Mouse (Mus musculus) MEL (cell line): ENCODE data around the gene Rpl38. TPM values are rescaled to one million over a fixed set of nuclear protein-coding genes. Genes with fewer than 3 reads are reported as not detected.

Experiments used
- DNase-seq: peaks from one replicate; pipeline ENCODE4 v3.0.0; 2011; ENCODE audit warnings: low read depth, low spot score
- H3K27ac ChIP-seq: 2 replicates; pipeline ENCODE4 v1.5.1; 2012; ENCODE audit warnings: low read depth, mild to moderate bottlenecking, control low read depth, low read length, moderate library complexity; ENCODE audit not compliant: control insufficient read depth
- H3K27me3 ChIP-seq, 2 experiments: fragments of 150-350 bp in 1 of 2; sonication (generic) in 1 of 2; 2 replicates each; pipeline ENCODE4 v1.6.1; 2012; ENCODE audit warnings: low read length in 2 of 2, mild to moderate bottlenecking in 2 of 2, improper control_type of control experiment in 1 of 2, moderate library complexity in 1 of 2; ENCODE audit not compliant: insufficient read depth in 2 of 2, control insufficient read depth in 1 of 2
- H3K36me3 ChIP-seq, 2 experiments: 2 replicates each; pipeline ENCODE4 v1.6.1; 2012 to 2014; ENCODE audit warnings: low read length in 2 of 2, improper control_type of control experiment in 1 of 2, inconsistent platforms in 1 of 2, mild to moderate bottlenecking in 1 of 2; ENCODE audit not compliant: insufficient read depth in 2 of 2, control insufficient read depth in 1 of 2
- H3K4me1 ChIP-seq, 2 experiments: fragments of 150-350 bp in 1 of 2; sonication (generic) in 1 of 2; 2 replicates each; pipeline ENCODE4 v1.6.1; 2012; ENCODE audit warnings: low read length in 2 of 2, improper control_type of control experiment in 1 of 2, mild to moderate bottlenecking in 1 of 2; ENCODE audit not compliant: insufficient read depth in 2 of 2, control insufficient read depth in 1 of 2
- H3K4me3 ChIP-seq, 2 experiments: fragments of 150-350 bp in 1 of 2; sonication (generic) in 1 of 2; 2 replicates each; pipeline ENCODE4 v1.5.1; 2012; ENCODE audit warnings: low read depth in 2 of 2, low read length in 2 of 2, mild to moderate bottlenecking in 2 of 2, moderate library complexity in 2 of 2, control low read depth in 1 of 2, improper control_type of control experiment in 1 of 2; ENCODE audit not compliant: control insufficient read depth in 1 of 2, insufficient read depth in 1 of 2
- H3K79me2 ChIP-seq: 2 replicates; pipeline ENCODE4 v1.6.1; 2012; ENCODE audit warnings: mild to moderate bottlenecking, low read length, moderate library complexity; ENCODE audit not compliant: control insufficient read depth, poor library complexity, insufficient read depth
- H3K9ac ChIP-seq: 2 replicates; pipeline ENCODE4 v1.6.1; 2012; ENCODE audit warnings: low read depth, mild to moderate bottlenecking, control low read depth, low read length, moderate library complexity; ENCODE audit not compliant: control insufficient read depth, poor library complexity, severe bottlenecking
- H3K9me3 ChIP-seq: fragments of 150-350 bp; sonication (generic); replicated peaks from 2 replicates; pipeline ENCODE4 v1.6.1; 2012; ENCODE audit warnings: mild to moderate bottlenecking, low read length, improper control_type of control experiment, moderate library complexity; ENCODE audit not compliant: insufficient read depth
- CHD1 ChIP-seq: IDR thresholded peaks from 2 replicates; pipeline ENCODE4 v1.6.1; 2012; ENCODE audit warnings: low read depth, mild to moderate bottlenecking, inconsistent platforms, low read length, improper control_type of control experiment
- CTCF ChIP-seq, 3 experiments: IDR thresholded peaks in 2 of 3; conservative IDR thresholded peaks in 1 of 3; 2 replicates each; pipeline ENCODE4 v1.5.1; 2011 to 2012; ENCODE audit warnings: low read length in 3 of 3, low read depth in 2 of 3, mild to moderate bottlenecking in 2 of 3, improper control_type of control experiment in 1 of 3, inconsistent platforms in 1 of 3, mixed read lengths in 1 of 3, moderate library complexity in 1 of 3; ENCODE audit not compliant: control insufficient read depth in 1 of 3, insufficient read depth in 1 of 3, poor library complexity in 1 of 3, severe bottlenecking in 1 of 3
- E2F4 ChIP-seq: IDR thresholded peaks from 2 replicates; pipeline ENCODE4 v1.6.1; 2011; ENCODE audit warnings: low read depth, low read length, improper control_type of control experiment, borderline replicate concordance
- ETS1 ChIP-seq: IDR thresholded peaks from 2 replicates; pipeline ENCODE4 v1.6.1; 2012; ENCODE audit warnings: low read depth, mild to moderate bottlenecking, inconsistent platforms, low read length, improper control_type of control experiment, moderate library complexity
- GATA1 ChIP-seq: IDR thresholded peaks from 2 replicates; pipeline ENCODE4 v1.6.1; 2011; ENCODE audit warnings: low read depth, low read length, improper control_type of control experiment
- HCFC1 ChIP-seq: IDR thresholded peaks from 2 replicates; pipeline ENCODE4 v1.6.1; 2012; ENCODE audit warnings: low read depth, mild to moderate bottlenecking, inconsistent platforms, low read length, improper control_type of control experiment, moderate library complexity
- KAT2A ChIP-seq: conservative IDR thresholded peaks from 2 replicates; pipeline ENCODE4 v1.6.1; 2012; ENCODE audit warnings: low read depth, low read length, improper control_type of control experiment, inconsistent platforms
- MAZ ChIP-seq: IDR thresholded peaks from 2 replicates; pipeline ENCODE4 v1.6.1; 2012; ENCODE audit warnings: low read depth, mild to moderate bottlenecking, inconsistent platforms, low read length, improper control_type of control experiment
- MEF2A ChIP-seq: IDR thresholded peaks from 2 replicates; pipeline ENCODE4 v1.6.1; 2014; ENCODE audit warnings: low read depth, mild to moderate bottlenecking, inconsistent platforms, low read length, improper control_type of control experiment; ENCODE audit not compliant: poor library complexity, insufficient replicate concordance, severe bottlenecking; ENCODE audit errors: extremely low read depth
- NELFE ChIP-seq: IDR thresholded peaks from 2 replicates; pipeline ENCODE4 v1.6.1; 2011; ENCODE audit warnings: low read depth, low read length, improper control_type of control experiment
- POLR2A ChIP-seq, 2 experiments: IDR thresholded peaks; 2 replicates each; pipeline ENCODE4 v1.6.1; 2011 to 2012; ENCODE audit warnings: low read length in 2 of 2, mild to moderate bottlenecking in 2 of 2, control low read depth in 1 of 2, improper control_type of control experiment in 1 of 2, low read depth in 1 of 2, moderate library complexity in 1 of 2; ENCODE audit not compliant: control insufficient read depth in 1 of 2, insufficient read depth in 1 of 2, poor library complexity in 1 of 2
- POLR2AphosphoS5 ChIP-seq: IDR thresholded peaks from 2 replicates; pipeline ENCODE4 v1.6.1; 2012; ENCODE audit warnings: low read depth, borderline replicate concordance, mild to moderate bottlenecking, inconsistent platforms, low read length, moderate library complexity, mixed read lengths
- RAD21 ChIP-seq: IDR thresholded peaks from 2 replicates; pipeline ENCODE4 v1.6.1; 2011; ENCODE audit warnings: mild to moderate bottlenecking, low read depth, low read length, improper control_type of control experiment
- SIN3A ChIP-seq: IDR thresholded peaks from 2 replicates; pipeline ENCODE4 v1.6.1; 2012; ENCODE audit warnings: low read length, improper control_type of control experiment, inconsistent platforms
- SMC3 ChIP-seq: IDR thresholded peaks from 2 replicates; pipeline ENCODE4 v1.6.1; 2011; ENCODE audit warnings: low read depth, low read length, improper control_type of control experiment
- TAL1 ChIP-seq: IDR thresholded peaks from 2 replicates; pipeline ENCODE4 v1.6.1; 2012; ENCODE audit warnings: mild to moderate bottlenecking, inconsistent platforms, low read length, moderate library complexity, mixed read lengths
- TBP ChIP-seq: IDR thresholded peaks from 2 replicates; pipeline ENCODE4 v1.8.0; 2011; ENCODE audit warnings: low read depth, low read length, improper control_type of control experiment
- UBTF ChIP-seq: IDR thresholded peaks from 2 replicates; pipeline ENCODE4 v1.6.1; 2012; ENCODE audit warnings: low read depth, mild to moderate bottlenecking, inconsistent platforms, low read length, improper control_type of control experiment, moderate library complexity, borderline replicate concordance; ENCODE audit not compliant: insufficient read depth
- USF1 ChIP-seq: IDR thresholded peaks from 2 replicates; pipeline ENCODE4 v1.6.1; 2014; ENCODE audit warnings: low read depth, mild to moderate bottlenecking, inconsistent platforms, low read length, improper control_type of control experiment, moderate library complexity
- ZC3H11A ChIP-seq: IDR thresholded peaks from 2 replicates; pipeline ENCODE4 v1.6.1; 2012; ENCODE audit warnings: low read depth, mild to moderate bottlenecking, inconsistent platforms, low read length, improper control_type of control experiment
- ZMIZ1 ChIP-seq: IDR thresholded peaks from 2 replicates; pipeline ENCODE4 v1.6.1; 2012; ENCODE audit warnings: low read depth, mild to moderate bottlenecking, inconsistent platforms, low read length, improper control_type of control experiment, moderate library complexity
- ZNF384 ChIP-seq: IDR thresholded peaks from 2 replicates; pipeline ENCODE4 v1.6.1; 2012; ENCODE audit warnings: low read depth, mild to moderate bottlenecking, inconsistent platforms, low read length, improper control_type of control experiment
- polyA plus RNA-seq, 2 experiments: library from polyadenylated mRNA; stranded (reverse) in 1 of 2; unstranded in 1 of 2; fragments of >175 nt in 1 of 2; fragments of >200 nt in 1 of 2; gene quantifications; 2 replicates each; pipeline versions ENCODE4 v1.2.1 to v1.2.4; 2012; ENCODE audit warnings: low replicate concordance in 2 of 2, low read depth in 1 of 2; ENCODE audit not compliant: insufficient read length in 2 of 2, insufficient read depth in 1 of 2, missing spikeins in 1 of 2
- total RNA-seq: library from RNA; depleted of rRNA; stranded (reverse); fragments of 300-350 nt; gene quantifications from 2 replicates; pipeline ENCODE4 v1.2.3, GENCODE M21; 2012

Gene Rpl38
- total and polyA plus RNA-seq, 3 experiments = 851 to 5,142 (median 1,236) TPM

DNA sequence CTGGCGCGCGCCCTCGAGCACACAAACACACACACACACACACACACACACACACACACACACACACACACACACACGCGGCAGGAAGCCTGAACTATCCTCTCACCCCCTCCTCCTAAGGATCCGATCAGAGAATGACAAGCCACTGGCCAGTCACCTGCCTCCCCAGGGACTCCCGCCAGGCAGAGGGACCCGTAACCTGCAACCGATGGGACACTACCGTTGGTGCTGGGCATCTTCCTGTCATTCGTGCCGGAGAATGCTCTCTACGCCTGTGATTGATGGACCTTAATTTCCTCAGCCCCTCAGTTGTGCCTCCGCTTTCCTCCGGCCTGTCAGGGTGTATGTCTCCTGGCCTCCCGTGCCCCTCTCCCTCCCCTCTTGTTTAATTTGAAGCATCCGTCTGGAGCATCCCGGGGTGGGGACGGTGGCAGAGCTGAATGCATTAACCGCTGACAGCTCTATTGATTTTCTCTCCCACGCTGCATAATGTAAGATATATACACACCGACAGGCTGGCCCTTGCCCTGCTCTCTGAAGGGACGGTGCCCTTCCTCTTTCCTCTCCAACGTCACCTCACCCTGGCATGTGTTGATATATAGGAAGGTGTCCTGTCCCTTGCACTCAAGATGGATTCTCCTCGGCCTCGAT lies 11.2 kb upstream of the Rpl38 start:
- H3K9me3 ChIP-seq = no peaks in the 10 kb centered on the region
- H3K27me3 ChIP-seq = no peaks in the 10 kb centered on the region
- no peaks in the 10 kb centered on the region for H3K4me1 ChIP-seq
- H3K4me3 ChIP-seq = no peak overlapping the region
- TF ChIP-seq ZNF384 = no peak
- H3K36me3 ChIP-seq = no peaks in the 10 kb centered on the region
- H3K27ac ChIP-seq = no peak overlapping the region
- H3K79me2 ChIP-seq = no peaks in the 10 kb centered on the region
- no peak for DNase-seq
- H3K9ac ChIP-seq = no peak overlapping the region

DNA sequence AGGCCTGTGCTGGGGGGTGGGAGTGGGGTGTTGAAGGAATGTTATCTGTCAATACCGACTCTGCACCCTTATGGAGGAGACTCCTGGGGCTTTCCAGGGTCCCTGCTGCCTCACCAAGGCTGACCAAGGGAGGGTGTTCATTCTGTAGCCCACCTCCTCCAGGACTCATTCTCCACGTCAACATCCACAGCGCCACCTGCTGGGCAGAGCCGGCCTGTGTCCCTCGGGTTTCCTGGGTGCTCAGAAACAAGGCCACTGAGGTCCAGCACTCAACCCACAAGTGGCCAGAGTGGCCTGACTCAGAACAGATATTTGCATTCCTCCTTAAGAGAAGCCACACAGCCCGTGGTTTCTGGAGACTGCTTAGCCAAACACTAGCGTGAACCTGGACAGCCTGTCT lies 10.6 kb upstream of the Rpl38 start:
- TF ChIP-seq POLR2AphosphoS5 (no peak), CTCF (IDR thresholded peaks at IDR 0.05 in 2 of 3, conservative IDR thresholded peaks at IDR 0.05 in 1 of 3; ENCODE audit: control insufficient read depth in 1 of 3, insufficient read depth in 1 of 3, low read depth in 2 of 3, low read length in 3 of 3, poor library complexity in 1 of 3, severe bottlenecking in 1 of 3) (peak; percentile 56 to 94 (median 73)), SMC3 (peak; percentile 50), RAD21 (peak; percentile 20)
- peak; percentile 49 for DNase-seq
- H3K79me2 ChIP-seq = no peaks in the 10 kb centered on the region

DNA sequence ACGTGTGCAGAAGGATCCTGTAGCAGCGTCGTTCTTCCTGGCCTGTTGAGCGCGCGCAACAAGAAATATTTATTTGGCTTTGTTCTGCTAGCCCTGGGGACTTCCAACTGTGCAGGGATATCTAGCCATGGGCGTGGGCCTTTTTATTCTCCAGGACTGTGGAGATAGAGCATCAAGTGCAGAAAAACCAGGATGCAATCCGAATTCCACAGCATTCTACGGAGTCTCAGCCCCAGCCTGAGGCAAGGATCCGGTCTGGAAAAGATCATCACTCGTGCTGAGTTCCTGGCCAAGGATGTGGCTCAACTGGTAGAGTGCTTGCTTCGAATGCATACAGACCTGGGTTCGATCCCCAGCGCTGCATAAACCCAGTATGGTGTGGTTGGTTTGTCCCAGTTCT lies 6.2 kb upstream of the Rpl38 start:
- Histone ChIP-seq H3K9ac (no peak overlapping the region), H3K36me3 (peaks cover 0 to 3% of the 10 kb centered on the region in 2 experiments; a peak in 2 of 4 replicates), H3K27me3 (no peaks in the 10 kb centered on the region), H3K79me2 (no peaks in the 10 kb centered on the region; the same call in 1 of the 2 replicates), H3K4me3 (no peak overlapping the region), H3K4me1 (peaks cover 8 to 10% of the 10 kb centered on the region in 2 experiments; a peak in 3 of 4 replicates), H3K9me3 (no peaks in the 10 kb centered on the region), H3K27ac (no peak overlapping the region)
- TF ChIP-seq KAT2A = no peak
- no peak for TF ChIP-seq USF1
- TF ChIP-seq ETS1 = no peak
- no peak for TF ChIP-seq TAL1
- TF ChIP-seq MEF2A = no peak
- TF ChIP-seq E2F4 = no peak
- no peak for TF ChIP-seq GATA1
- no peak for TF ChIP-seq UBTF
- TF ChIP-seq HCFC1 = no peak
- no peak for TF ChIP-seq ZC3H11A
- TF ChIP-seq NELFE = no peak
- no peak for TF ChIP-seq ZNF384
- no peak for TF ChIP-seq TBP
- no peak for TF ChIP-seq CHD1
- TF ChIP-seq SIN3A = no peak
- no peak for TF ChIP-seq CTCF (IDR thresholded peaks at IDR 0.05 in 2 of 3, conservative IDR thresholded peaks at IDR 0.05 in 1 of 3; ENCODE audit: control insufficient read depth in 1 of 3, insufficient read depth in 1 of 3, low read depth in 2 of 3, low read length in 3 of 3, poor library complexity in 1 of 3, severe bottlenecking in 1 of 3)
- TF ChIP-seq POLR2A (IDR thresholded peaks at IDR 0.05; ENCODE audit: control insufficient read depth in 1 of 2, insufficient read depth in 1 of 2, low read depth in 1 of 2, low read length in 2 of 2, poor library complexity in 1 of 2) = no peak
- no peak for TF ChIP-seq RAD21
- TF ChIP-seq MAZ = no peak
- TF ChIP-seq ZMIZ1 = no peak
- no peak for DNase-seq

More for the DNA sequence above, 10.6 kb upstream of the Rpl38 start:
- no peaks in the 10 kb centered on the region for H3K27me3 ChIP-seq
- H3K9me3 ChIP-seq = no peaks in the 10 kb centered on the region
- no peak overlapping the region for H3K9ac ChIP-seq
- no peaks in the 10 kb centered on the region for H3K36me3 ChIP-seq
- H3K27ac ChIP-seq = no peak overlapping the region
- no peak overlapping the region for H3K4me3 ChIP-seq
- no peaks in the 10 kb centered on the region for H3K4me1 ChIP-seq
